Mouse (Mus musculus): ENCODE measurements around the gene Cib1. TPM values are rescaled to one million over a fixed set of nuclear protein-coding genes. Genes with fewer than 3 reads are reported as not detected.

Gene Cib1
- total and polyA plus RNA-seq, 3 experiments = 84.5 to 145 TPM; not detected in 1

DNA sequence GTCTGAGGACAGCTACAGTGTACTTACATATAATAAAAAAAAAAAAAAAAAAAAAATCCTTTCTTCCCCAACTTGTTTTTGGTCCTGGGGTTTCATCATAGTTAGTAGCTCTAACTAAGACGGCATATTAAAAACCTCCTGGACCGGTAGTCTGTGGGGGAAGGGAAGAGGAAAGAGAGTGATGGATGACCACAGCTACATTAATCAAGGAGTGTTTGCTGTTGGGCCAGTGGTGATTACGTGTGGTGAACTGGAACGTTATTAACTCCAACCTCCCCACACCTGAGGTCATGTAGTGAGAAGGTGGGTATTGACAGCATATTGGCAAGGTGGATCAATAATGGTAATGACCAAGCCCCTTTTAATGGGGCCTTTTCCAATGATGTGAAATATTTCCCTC is 48.1 kb downstream of the Cib1 start:
- TF ChIP-seq MYC (IDR thresholded peaks at IDR 0.05; ENCODE audit: low read depth, low read length) = no peak
- TF ChIP-seq KAT2A (conservative IDR thresholded peaks at IDR 0.05; ENCODE audit: low read depth, low read length) = no peak
- no peak for TF ChIP-seq MAZ (IDR thresholded peaks at IDR 0.05; ENCODE audit: low read depth, low read length)
- TF ChIP-seq POLR2AphosphoS2 (IDR thresholded peaks at IDR 0.05; ENCODE audit: low read length) = no peak
- no peak for TF ChIP-seq ZNF384 (IDR thresholded peaks at IDR 0.05; ENCODE audit: low read depth, low read length)
- TF ChIP-seq TBP (IDR thresholded peaks at IDR 0.05; ENCODE audit: low read depth, low read length) = no peak
- TF ChIP-seq TAL1 (IDR thresholded peaks at IDR 0.05; ENCODE audit: low read length) = no peak
- no peak for TF ChIP-seq CHD1 (IDR thresholded peaks at IDR 0.05; ENCODE audit: low read depth, low read length)
- no peak for TF ChIP-seq SIN3A (IDR thresholded peaks at IDR 0.05; ENCODE audit: low read length)
- no peak for TF ChIP-seq UBTF (IDR thresholded peaks at IDR 0.05; ENCODE audit: borderline replicate concordance, insufficient read depth, low read depth, low read length)
- TF ChIP-seq POLR2A (IDR thresholded peaks at IDR 0.05; ENCODE audit: control insufficient read depth in 1 of 2, insufficient read depth in 1 of 2, low read depth in 1 of 2, low read length in 2 of 2, poor library complexity in 1 of 2) = no peak
- no peak for TF ChIP-seq ETS1 (IDR thresholded peaks at IDR 0.05; ENCODE audit: low read depth, low read length)
- peaks cover 16 to 44% of the 10 kb centered on the region in 2 experiments for H3K4me1 ChIP-seq (ENCODE audit: control insufficient read depth in 1 of 2, insufficient read depth in 2 of 2, low read length in 2 of 2)
- H3K79me2 ChIP-seq (ENCODE audit: control insufficient read depth, insufficient read depth, low read length, poor library complexity) = no peaks in the 10 kb centered on the region; the same call in 1 of the 2 replicates
- no peak overlapping the region for H3K27ac ChIP-seq (ENCODE audit: control insufficient read depth, low read depth, low read length)
- H3K9ac ChIP-seq (ENCODE audit: control insufficient read depth, low read depth, low read length, poor library complexity, severe bottlenecking) = no peak overlapping the region
- H3K36me3 ChIP-seq (ENCODE audit: control insufficient read depth in 1 of 2, insufficient read depth in 2 of 2, low read length in 2 of 2) = peaks cover 0 to 21% of the 10 kb centered on the region in 2 experiments; a peak in 2 of 4 replicates
- no peaks in the 10 kb centered on the region for H3K27me3 ChIP-seq (ENCODE audit: control insufficient read depth in 1 of 2, insufficient read depth in 2 of 2, low read length in 2 of 2)
- DNase-seq (ENCODE audit: low read depth, low spot score) = no peak
- no peaks in the 10 kb centered on the region for H3K9me3 ChIP-seq (replicated peaks; ENCODE audit: insufficient read depth, low read length)
- H3K4me3 ChIP-seq (ENCODE audit: control insufficient read depth in 1 of 2, insufficient read depth in 1 of 2, low read depth in 2 of 2, low read length in 2 of 2) = no peak overlapping the region

DNA sequence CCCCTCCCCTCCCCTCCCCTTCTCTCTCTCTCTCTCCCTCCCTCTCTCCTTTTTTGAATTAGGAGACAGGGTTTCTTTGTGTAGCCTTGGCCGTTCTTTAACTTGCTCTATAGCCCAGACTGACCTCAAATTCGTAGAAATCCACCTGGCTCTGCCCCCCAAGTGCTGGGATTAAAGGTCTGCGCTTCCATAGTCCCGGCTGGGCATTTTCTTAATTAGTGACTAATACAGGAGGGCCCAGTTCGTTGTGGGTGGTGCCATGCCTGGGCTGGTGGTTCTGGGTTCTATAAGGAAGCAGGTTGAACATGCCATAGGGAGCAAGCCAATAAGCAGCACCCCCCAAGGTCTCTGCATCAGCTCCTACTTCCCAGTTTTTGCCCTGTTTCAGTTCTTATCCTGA is 48.6 kb downstream of the Cib1 start:
- DNase-seq (ENCODE audit: low read depth, low spot score) = no peak
- H3K79me2 ChIP-seq (ENCODE audit: control insufficient read depth, insufficient read depth, low read length, poor library complexity) = no peaks in the 10 kb centered on the region; the same call in 1 of the 2 replicates
- no peak overlapping the region for H3K9ac ChIP-seq (ENCODE audit: control insufficient read depth, low read depth, low read length, poor library complexity, severe bottlenecking)
- H3K36me3 ChIP-seq (ENCODE audit: control insufficient read depth in 1 of 2, insufficient read depth in 2 of 2, low read length in 2 of 2) = peaks cover 0 to 21% of the 10 kb centered on the region in 2 experiments; a peak in 2 of 4 replicates
- H3K9me3 ChIP-seq (replicated peaks; ENCODE audit: insufficient read depth, low read length) = no peaks in the 10 kb centered on the region
- TF ChIP-seq ETS1 (IDR thresholded peaks at IDR 0.05; ENCODE audit: low read depth, low read length) = no peak
- TF ChIP-seq SIN3A (IDR thresholded peaks at IDR 0.05; ENCODE audit: low read length) = no peak
- no peak for TF ChIP-seq MAZ (IDR thresholded peaks at IDR 0.05; ENCODE audit: low read depth, low read length)
- TF ChIP-seq JUND (IDR thresholded peaks at IDR 0.05; ENCODE audit: low read depth, low read length) = no peak
- TF ChIP-seq MAFK (IDR thresholded peaks at IDR 0.05; ENCODE audit: borderline replicate concordance, low read depth, low read length) = no peak
- no peak for TF ChIP-seq ZKSCAN1 (IDR thresholded peaks at IDR 0.05; ENCODE audit: low read depth, low read length)
- TF ChIP-seq GABPA (IDR thresholded peaks at IDR 0.05; ENCODE audit: low read depth, low read length) = no peak
- no peak for TF ChIP-seq RAD21 (IDR thresholded peaks at IDR 0.05; ENCODE audit: low read depth, low read length)
- no peak for TF ChIP-seq BHLHE40 (IDR thresholded peaks at IDR 0.05; ENCODE audit: borderline replicate concordance, low read depth, low read length)
- no peak for TF ChIP-seq CHD1 (IDR thresholded peaks at IDR 0.05; ENCODE audit: low read depth, low read length)
- TF ChIP-seq E2F4 (IDR thresholded peaks at IDR 0.05; ENCODE audit: borderline replicate concordance, low read depth, low read length) = no peak
- TF ChIP-seq CHD2 (IDR thresholded peaks at IDR 0.05; ENCODE audit: low read length) = no peak
- TF ChIP-seq POLR2A (IDR thresholded peaks at IDR 0.05; ENCODE audit: control insufficient read depth in 1 of 2, insufficient read depth in 1 of 2, low read depth in 1 of 2, low read length in 2 of 2, poor library complexity in 1 of 2) = no peak
- no peak for TF ChIP-seq CTCF (IDR thresholded peaks at IDR 0.05 in 2 of 3, conservative IDR thresholded peaks at IDR 0.05 in 1 of 3; ENCODE audit: control insufficient read depth in 1 of 3, insufficient read depth in 1 of 3, low read depth in 2 of 3, low read length in 3 of 3, poor library complexity in 1 of 3, severe bottlenecking in 1 of 3)
- TF ChIP-seq TBP (IDR thresholded peaks at IDR 0.05; ENCODE audit: low read depth, low read length) = no peak
- no peak for TF ChIP-seq ZMIZ1 (IDR thresholded peaks at IDR 0.05; ENCODE audit: low read depth, low read length)
- no peak for TF ChIP-seq RCOR1 (IDR thresholded peaks at IDR 0.05; ENCODE audit: low read depth, low read length)
- no peak for TF ChIP-seq ZC3H11A (IDR thresholded peaks at IDR 0.05; ENCODE audit: low read depth, low read length)
- TF ChIP-seq POLR2AphosphoS5 (IDR thresholded peaks at IDR 0.05; ENCODE audit: borderline replicate concordance, low read depth, low read length) = no peak
- TF ChIP-seq UBTF (IDR thresholded peaks at IDR 0.05; ENCODE audit: borderline replicate concordance, insufficient read depth, low read depth, low read length) = no peak
- no peak overlapping the region for H3K4me3 ChIP-seq (ENCODE audit: control insufficient read depth in 1 of 2, insufficient read depth in 1 of 2, low read depth in 2 of 2, low read length in 2 of 2)
- peaks cover 16 to 44% of the 10 kb centered on the region in 2 experiments for H3K4me1 ChIP-seq (ENCODE audit: control insufficient read depth in 1 of 2, insufficient read depth in 2 of 2, low read length in 2 of 2)
- H3K27ac ChIP-seq (ENCODE audit: control insufficient read depth, low read depth, low read length) = no peak overlapping the region
- H3K27me3 ChIP-seq (ENCODE audit: control insufficient read depth in 1 of 2, insufficient read depth in 2 of 2, low read length in 2 of 2) = no peaks in the 10 kb centered on the region
